Mouse (Mus musculus) retina, adult 2 months (tissue): ENCODE measurements around the gene Olfr459.

ENCODE experiments used
- DNase-seq: peaks from one replicate; pipeline ENCODE4 v3.0.0-alpha.2; 2012; ENCODE audit warnings: low read depth, low spot score

The Olfr459 gene

GRCm38 (mm10) chr6:41775077-41775476 lies at the start of gene Olfr459:
TSS of gene Olfr459 (minus strand) at chr6:41775177.
- DNase-seq, result no peak

DNA sequence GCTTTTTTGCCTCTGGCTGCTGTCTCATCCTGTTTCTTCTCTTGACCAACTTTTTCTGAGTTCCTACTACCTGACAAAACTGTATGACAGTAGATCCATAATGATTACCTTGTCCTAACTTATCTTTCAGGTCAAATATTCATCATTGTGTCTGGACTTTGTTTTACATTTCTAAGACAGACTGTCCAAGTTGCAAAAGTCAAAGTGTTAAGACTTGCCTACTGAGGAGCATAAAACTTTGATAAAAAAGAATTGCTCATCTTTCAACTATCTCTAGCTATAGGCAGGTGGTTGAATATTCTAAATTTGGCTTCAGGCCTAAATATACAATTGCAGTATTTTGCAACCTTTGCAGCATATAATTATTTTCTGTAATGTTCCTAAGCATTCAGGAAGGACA lies 49.1 kb upstream of the Olfr459 start:
- DNase-seq, result no peak

- DNase-seq, result no peak
Observed at GRCm38 (mm10) chr6:41786700-41787099, 11.7 kb upstream of the Olfr459 start.

- DNase-seq, result no peak
Observed at GRCm38 (mm10) chr6:41775721-41776120, 744 bp upstream of the Olfr459 start.

GRCm38 (mm10) chr6:41769872-41770271 lies 5.1 kb downstream of the Olfr459 start:
- DNase-seq, result no peak

DNA sequence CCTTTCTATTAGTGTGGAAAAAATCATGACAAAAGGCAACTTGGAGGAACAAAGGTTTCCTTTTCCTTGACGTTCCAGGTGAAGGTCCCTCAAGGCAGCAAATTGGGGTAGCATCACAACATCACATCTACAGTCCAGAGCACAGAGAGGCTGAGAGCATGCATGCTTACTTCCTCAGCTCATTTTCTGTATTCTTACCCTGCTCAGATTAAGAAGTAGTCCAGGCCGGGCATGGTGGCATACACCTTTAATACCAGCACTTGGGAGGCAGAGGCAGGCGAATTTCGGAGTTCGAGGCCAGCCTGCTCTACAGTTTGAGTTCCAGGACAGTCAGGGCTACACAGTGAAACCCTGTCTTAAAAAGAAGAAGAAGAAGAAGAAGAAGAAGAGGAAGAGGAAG lies 10.7 kb downstream of the Olfr459 start:
- DNase-seq, result no peak

GRCm38 (mm10) chr6:41762370-41762757 lies 12.6 kb downstream of the Olfr459 start:
- no peak for DNase-seq

DNA sequence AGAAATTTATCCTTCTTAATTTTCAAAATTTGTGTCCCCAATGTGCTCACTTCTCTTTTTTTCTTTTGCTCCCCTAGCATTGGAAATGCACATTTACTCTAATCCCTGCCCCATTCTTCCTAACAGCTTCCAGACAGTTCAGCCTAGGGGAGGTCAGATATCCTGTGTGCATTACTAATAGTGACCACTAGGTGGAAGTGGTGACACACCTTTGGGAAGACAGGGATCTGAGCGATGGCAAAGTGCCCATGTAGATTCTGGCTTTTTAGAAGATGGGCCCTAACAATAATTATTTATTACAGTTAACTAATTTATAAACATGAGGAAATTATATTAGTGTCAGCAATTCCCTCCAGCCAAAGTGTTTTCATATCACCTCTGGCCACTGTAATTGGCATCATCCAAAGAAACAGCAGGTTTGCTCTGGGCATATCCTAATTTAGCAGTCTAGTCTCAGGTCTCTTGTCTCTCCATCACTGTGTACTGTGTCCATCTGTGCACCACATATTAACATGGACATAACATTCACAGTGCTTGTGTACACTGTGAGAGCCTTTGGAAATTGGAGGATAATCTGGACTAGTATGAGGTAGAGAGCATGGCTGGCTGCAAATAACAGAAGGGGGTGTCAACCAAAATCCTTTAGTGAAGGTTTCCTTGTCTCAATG lies 13.1 kb downstream of the Olfr459 start:
- peak; percentile 29 for DNase-seq

DNA sequence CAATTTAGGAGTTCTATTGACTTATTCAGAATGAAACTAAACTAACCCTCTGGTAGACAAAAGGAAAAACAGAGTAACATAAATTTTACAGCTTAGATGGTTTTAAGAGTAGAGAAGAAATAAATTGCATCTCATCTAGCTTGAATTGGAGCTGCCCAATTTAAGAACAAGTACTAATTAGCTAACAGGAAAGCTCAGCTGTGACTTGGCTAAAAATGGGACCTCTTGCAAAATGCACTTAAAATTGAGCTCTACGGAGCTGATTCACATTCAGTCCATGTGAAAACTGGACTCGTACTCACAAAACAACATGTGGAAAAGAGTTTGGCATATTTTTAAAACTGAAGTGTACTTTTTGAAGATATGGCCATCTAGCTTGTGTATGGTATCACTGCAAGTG lies 15.4 kb downstream of the Olfr459 start:
- no peak for DNase-seq

- DNase-seq, result no peak
Observed at GRCm38 (mm10) chr6:41758421-41758820, 16.6 kb downstream of the Olfr459 start.

GRCm38 (mm10) chr6:41757199-41757598 lies 17.8 kb downstream of the Olfr459 start:
- DNase-seq, result no peak

DNA sequence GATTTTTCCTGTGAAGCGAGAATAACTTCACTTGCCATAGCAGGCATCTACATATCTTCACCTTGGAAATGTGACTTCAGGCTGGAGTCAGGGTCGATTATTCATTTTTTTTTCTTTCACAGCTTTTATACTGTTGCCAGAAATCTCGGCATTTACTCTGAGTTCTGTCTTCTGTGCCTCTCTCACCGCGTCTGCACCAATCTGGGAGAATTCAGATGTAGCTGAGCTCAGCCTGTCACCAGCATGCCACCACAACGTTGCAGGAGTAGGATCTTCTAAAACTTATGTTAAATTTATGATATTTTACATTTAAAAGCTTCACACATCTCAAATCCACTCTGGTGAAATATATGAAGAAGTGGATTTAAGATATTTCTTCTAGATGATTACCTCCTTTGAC lies 20.4 kb downstream of the Olfr459 start:
- DNase-seq, result no peak

- no peak for DNase-seq
Observed at GRCm38 (mm10) chr6:41744664-41745392, 30.1 kb downstream of the Olfr459 start.

- no peak for DNase-seq
Observed at GRCm38 (mm10) chr6:41741101-41741500, 33.9 kb downstream of the Olfr459 start.

DNA sequence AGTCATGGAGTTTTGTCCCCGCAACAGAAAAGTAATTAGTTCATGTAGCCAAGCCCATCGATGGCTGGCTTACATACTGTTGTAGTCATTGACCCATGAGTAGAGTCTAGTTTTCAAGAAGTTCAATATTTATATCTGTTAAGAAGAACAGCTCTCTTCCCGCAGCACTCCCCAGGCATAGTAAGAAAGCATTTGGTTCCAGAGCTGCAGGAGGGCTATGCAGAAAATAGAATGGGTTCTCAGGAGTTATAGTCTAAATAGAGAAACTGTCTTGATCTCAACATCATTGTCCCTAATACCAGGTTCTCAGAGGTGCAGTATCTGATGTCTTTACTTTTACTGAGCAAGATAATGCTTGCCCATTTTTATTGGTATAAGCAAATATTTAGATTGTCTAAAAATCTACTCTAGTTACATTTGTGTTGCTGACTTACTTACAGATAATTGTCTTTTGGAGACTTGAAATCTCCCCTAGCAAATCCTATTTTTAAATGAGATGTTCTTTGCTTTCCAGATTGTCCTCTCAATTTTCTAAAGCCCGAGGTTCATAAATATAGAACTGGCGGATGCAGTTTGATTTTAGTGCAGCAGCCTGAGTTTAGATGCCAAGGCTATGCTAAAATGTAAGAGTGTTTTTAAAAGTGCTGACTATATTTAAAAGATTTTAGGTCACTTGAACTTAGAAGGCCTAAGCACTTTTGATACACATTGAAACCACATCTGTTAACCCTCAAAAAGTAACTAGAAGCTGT lies 40.1 kb downstream of the Olfr459 start:
- no peak for DNase-seq

GRCm38 (mm10) chr6:41727989-41728609 lies 46.9 kb downstream of the Olfr459 start:
- no peak for DNase-seq

DNA sequence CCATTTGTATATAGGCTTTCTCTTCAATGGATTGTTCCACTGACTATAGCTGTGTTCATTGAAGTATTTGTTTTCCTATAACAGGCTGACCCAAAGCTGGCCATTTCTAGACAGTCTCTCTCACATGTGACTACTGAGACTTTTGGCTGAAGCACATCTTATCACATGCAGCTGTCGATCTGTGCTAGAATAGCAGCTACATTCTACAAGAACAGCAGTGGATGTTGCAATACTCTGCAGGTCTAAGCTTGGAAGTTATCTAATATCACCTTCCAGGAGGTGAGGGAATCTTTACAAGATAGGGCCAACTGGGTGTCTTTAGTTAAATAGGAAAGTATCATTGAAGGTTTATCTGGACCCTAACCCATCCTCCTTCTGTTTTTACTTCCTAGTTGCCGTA lies 53.5 kb downstream of the Olfr459 start:
- no peak for DNase-seq
